Mouse (Mus musculus) CD4-positive helper T cell, adult 2 months (primary cell): ENCODE results near the gene A930004D18Rik.
"Not testable (repeated sequence)": the region's sequence is repeated elsewhere in the genome, so short reads cannot be mapped to it uniquely, and the experiment has no call there.

Experiments
- DNase-seq: peaks from one replicate; pipeline ENCODE4 v3.0.0-alpha.2; 2012; ENCODE audit warnings: low read depth, missing footprints, low spot score

Gene A930004D18Rik

GRCm38 (mm10) chr2:18011226-18011625, 26.3 kb downstream of the A930004D18Rik start:
- DNase-seq = no peak

GRCm38 (mm10) chr2:18005137-18005536, 32.4 kb downstream of the A930004D18Rik start:
- no peak for DNase-seq

- DNase-seq = no peak
Measured at GRCm38 (mm10) chr2:18004286-18004685, 33.3 kb downstream of the A930004D18Rik start.

GRCm38 (mm10) chr2:18002306-18002705, 35.2 kb downstream of the A930004D18Rik start:
- no peak for DNase-seq

- DNase-seq = no peak
Measured at GRCm38 (mm10) chr2:17996858-17997257, 40.7 kb downstream of the A930004D18Rik start, which contains the start of gene H2al2a. Gene H2al2a (minus strand): TSS chr2:17996958.

GRCm38 (mm10) chr2:17989562-17989961, 48.0 kb downstream of the A930004D18Rik start:
- no peak for DNase-seq

- DNase-seq = no peak
Measured at GRCm38 (mm10) chr2:17989115-17989514, 48.4 kb downstream of the A930004D18Rik start.

GRCm38 (mm10) chr2:17986694-17987093, 50.8 kb downstream of the A930004D18Rik start:
- DNase-seq = no peak

- no peak for DNase-seq
Measured at GRCm38 (mm10) chr2:17984774-17985173, 52.8 kb downstream of the A930004D18Rik start.

GRCm38 (mm10) chr2:17982747-17983146, 54.8 kb downstream of the A930004D18Rik start:
- DNase-seq = no peak

- DNase-seq = no peak
Measured at GRCm38 (mm10) chr2:17978706-17979105, 58.8 kb downstream of the A930004D18Rik start.

- DNase-seq = not testable (repeated sequence)
Measured at GRCm38 (mm10) chr2:17978251-17978650, 59.3 kb downstream of the A930004D18Rik start.

GRCm38 (mm10) chr2:17977645-17978044, 59.9 kb downstream of the A930004D18Rik start:
- DNase-seq = not testable (repeated sequence)

- DNase-seq = no peak
Measured at GRCm38 (mm10) chr2:17975601-17976327, 61.8 kb downstream of the A930004D18Rik start.
